Mouse (Mus musculus) embryo, embryonic 9.5 days (tissue): ENCODE data around the gene Prok1.

Source experiments
- DNase-seq: peaks from one replicate; pipeline ENCODE4 v3.0.0-alpha.2; 2017; ENCODE audit errors: extremely low spot score

Prok1 gene

GRCm38 (mm10) chr3:107239607-107240006 lies at the start of gene Prok1:
Gene Prok1 (minus strand): TSS chr3:107239707.
- DNase-seq: no peak

- DNase-seq: no peak
These were observed 47.8 kb upstream of the Prok1 start for GRCm38 (mm10) chr3:107287346-107287745.

GRCm38 (mm10) chr3:107286123-107286522 lies 46.6 kb upstream of the Prok1 start:
- no peak for DNase-seq

DNA sequence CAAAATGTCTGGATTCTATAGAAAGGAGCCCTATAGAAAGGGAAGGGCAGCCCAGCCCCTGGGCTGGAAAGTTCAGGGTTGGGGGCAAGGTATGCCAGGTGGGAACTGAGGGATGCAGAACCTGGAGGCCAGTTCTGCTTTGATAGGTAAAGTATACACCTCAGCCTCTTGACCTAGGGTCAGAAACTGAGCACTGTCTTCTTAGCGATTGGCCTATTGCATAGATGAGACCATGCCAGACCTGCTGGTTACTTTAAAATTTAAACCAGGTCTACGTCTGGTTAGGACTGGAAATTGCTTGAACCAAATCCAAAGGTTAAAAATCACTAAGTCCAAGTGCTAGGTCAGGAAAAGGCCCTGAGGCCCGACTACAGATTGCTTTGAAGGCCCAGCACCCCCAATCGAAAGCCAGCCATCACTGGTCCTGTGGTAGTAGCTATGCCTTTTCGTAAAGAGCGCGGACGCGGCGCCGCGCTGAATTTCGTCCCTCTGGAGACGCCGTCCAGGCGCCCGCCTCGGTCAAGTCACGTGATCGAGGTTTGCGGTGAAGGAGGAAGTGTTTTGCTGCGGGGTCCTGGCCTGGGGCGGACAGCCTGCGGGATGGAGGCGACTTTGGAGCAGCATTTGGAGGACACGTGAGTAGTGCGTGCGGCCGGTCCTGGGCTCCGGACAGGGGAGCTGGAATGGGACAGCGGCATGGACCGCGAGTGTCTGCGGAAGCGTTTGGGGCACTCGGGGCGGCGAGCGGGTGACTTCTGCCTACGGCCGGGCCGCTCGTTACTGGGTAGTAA lies 39.2 kb upstream of the Prok1 start, which contains the start of gene Lamtor5:
Lamtor5 (plus strand) TSS at position 380 of the 791 bp plus-strand sequence.
- DNase-seq: peak; percentile 92

GRCm38 (mm10) chr3:107276626-107277025 lies 37.1 kb upstream of the Prok1 start:
- DNase-seq: no peak

DNA sequence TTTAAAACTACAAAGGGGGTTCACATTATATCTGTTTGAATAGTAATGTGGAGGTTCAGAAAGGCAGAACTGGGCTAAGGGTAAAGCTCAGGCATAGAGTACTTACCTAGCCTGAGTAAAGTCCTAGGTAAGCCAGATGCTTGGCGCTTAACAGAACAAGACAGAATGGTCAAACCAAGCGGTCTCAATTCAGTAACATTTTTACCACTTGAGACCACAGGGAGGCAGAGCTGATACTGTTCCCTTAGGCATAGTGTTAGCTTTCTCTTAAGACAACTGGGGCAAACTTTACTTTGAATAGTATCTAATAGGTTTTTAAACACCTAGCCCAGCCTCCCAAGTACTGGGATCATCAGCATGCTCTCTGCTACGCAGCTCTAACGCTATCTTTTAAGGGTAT lies 36.5 kb upstream of the Prok1 start:
- no peak for DNase-seq

- no peak for DNase-seq
These were observed 35.8 kb upstream of the Prok1 start for GRCm38 (mm10) chr3:107275351-107275750.

GRCm38 (mm10) chr3:107273820-107274219 lies 34.3 kb upstream of the Prok1 start:
- peak; percentile 58 for DNase-seq

- no peak for DNase-seq
These were observed 32.9 kb upstream of the Prok1 start for GRCm38 (mm10) chr3:107272433-107272832.

- no peak for DNase-seq
These were observed 27.4 kb upstream of the Prok1 start for GRCm38 (mm10) chr3:107266814-107267345.

DNA sequence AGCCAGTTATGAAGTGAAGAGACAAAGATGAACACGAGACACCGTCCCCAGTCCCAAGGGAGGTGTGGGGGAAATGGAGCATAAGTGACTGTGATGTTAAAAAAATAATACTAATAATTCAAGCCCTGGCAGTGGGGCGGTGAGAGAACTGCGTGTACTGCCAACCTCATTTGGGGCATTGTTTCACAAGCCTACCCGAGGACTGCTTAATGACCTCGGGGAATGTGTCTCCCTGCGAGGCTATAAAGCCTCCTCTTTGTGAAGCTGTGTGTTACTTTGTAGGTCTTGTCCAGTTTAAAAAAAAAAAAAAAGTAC lies 22.3 kb upstream of the Prok1 start:
- DNase-seq: no peak

DNA sequence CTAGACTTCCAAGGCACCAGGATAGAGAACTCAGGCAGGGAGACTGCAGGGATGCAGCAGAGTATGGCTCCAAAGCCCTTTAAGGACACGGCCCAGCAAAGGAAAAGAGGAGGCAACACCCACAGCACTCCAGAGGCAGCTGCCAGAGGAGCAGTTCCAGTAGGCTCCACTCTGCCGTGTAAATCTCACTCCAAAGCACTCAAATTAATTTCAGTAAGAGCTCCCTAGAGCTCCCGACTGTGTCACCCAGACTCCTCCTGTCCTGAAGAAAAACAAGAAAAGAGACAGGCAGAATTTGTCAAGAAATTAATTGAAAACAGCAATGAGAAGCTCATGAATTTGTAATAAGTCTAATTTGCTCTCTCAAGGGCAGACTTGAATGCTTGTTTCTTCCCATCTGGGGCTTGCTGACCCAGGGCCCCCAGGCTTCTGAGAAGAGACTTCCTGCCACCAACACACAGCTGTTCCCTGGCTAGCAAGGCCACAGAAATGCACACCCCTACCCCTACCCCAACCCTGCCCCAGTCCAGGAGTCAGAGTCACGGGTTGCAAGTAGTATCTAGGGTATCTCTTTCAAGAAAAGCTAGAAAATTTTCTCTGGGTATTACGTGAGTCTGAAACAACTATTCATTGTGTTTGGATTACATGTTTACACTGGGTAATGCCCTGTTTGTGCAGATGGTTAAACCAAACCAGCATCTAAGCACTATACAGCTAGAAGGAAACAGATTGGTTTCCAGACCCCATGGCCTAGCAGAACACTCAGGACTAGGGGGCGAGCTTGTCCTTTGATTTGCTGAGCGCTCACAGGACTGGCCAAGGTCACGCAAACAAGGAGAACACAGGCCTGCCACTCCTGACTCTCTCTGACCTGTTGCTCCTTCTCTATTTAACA lies 21.7 kb upstream of the Prok1 start:
- peak; percentile 19 for DNase-seq

GRCm38 (mm10) chr3:107257924-107258323 lies 18.4 kb upstream of the Prok1 start:
- DNase-seq: no peak

GRCm38 (mm10) chr3:107256724-107257123 lies 17.2 kb upstream of the Prok1 start:
- DNase-seq: no peak

DNA sequence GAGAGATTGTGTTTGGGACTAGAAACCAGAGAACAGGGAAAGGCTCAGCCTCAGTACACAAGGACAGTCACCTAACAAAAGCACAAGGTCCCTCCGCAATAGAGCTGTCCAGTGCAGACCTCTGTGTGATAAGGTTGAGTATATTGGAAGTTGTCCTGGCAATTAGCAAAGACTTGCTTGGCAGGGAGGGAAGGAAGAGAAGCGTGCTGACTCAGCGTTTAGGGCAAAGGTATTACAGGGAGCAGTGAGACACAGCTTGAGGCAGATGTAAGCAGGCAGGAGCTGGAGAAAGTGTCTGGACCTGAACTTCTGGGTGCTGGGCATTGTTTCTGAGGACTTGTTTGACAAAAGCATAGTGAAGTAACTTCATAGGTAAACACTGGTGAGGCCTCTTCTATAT lies 16.5 kb upstream of the Prok1 start:
- DNase-seq: no peak

DNA sequence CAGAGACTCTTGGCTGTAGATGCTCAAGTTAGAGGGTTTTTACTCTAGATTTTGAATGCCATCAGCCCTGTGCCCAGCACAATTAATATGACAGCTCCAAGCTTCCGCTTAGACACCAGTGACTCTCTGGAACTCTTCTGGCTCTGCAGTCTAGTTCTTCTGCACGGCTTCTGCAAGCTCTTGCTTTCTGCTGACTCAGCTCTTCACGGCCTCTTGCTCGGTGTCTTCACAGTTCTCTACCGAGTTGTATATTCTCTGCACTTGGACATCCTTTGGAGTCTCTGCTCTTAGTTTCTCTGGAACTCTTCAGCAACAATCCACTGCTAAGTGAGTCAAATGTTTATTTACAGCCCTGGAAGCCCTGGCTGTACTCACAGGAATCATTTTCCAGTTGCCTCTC lies 14.4 kb upstream of the Prok1 start:
- DNase-seq: no peak

DNA sequence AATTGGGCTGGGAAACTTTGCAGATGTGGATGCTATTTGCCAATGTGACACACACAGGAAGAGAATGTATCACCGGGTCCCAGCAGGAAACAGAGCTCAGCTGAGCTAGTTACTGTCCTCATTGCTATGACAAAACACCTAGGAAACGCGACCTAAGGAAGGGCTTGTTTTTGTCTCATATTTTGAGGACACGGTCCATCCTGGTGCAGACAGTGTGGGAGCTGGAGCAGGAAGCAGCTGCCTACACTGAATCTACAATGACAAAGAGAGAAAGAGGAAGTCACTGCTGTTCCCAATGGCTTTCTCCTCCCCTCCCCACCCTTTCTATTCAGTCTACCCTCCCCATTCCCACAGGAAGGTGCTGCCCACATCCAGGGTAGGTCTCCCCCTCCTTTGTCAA lies 12.5 kb upstream of the Prok1 start:
- DNase-seq: no peak

DNA sequence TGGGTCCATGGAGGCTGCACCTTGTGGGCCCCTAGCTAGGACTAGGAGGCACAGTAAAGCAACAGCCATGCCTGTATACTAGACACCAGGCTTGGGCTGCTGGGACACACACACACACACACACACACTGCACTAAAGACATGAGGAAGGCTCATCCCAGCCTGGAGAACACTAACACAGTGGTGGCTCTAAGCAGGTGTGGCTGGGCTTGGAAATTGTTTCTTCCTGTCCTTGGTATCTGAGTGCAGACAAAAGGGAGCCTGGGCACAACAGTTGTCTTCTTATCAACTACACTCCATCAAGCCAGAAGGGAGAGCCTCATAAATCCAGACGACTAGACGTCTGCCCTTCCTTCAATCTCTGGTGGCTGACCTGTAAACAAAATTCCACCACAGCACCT lies 10.8 kb upstream of the Prok1 start:
- no peak for DNase-seq

DNA sequence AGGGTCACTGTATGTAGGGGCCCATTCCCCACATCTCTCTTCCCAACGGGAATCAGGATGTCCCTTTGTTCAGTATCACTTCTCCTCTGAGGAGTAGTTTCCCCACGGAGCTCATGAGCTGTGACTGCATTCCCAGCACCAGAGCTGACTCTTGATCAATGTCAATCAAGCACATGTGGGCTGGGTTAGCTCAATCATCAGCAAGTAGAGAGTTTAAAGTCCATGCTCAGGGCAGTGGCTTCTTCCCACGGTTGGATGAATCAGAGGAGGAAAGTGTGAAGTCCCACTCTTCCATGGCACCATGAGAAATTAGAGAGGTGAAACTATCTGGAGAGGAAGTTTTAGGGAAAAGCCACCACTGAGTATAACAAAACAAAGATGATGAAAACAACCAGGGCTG lies 9.5 kb upstream of the Prok1 start:
- DNase-seq: no peak

DNA sequence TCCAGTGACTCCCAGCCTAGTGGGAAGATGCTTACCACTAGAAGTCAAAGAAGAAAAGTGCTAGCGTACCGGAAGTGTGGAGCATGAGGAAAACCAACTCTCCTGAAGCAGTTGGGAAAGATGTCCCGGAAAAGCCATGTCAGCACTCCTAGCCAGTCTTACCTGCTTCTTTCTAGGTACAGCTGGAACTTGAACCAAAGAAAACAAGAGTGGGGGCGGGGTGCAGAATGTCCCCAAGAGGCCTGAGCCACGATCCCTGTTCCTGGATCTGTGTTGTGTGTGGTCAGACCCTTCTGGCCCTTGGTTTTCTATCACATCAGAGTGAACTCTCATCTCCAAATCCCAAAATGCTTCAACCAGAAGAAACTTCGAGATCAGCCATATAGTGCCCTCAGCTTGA lies 7.4 kb upstream of the Prok1 start:
- no peak for DNase-seq

DNA sequence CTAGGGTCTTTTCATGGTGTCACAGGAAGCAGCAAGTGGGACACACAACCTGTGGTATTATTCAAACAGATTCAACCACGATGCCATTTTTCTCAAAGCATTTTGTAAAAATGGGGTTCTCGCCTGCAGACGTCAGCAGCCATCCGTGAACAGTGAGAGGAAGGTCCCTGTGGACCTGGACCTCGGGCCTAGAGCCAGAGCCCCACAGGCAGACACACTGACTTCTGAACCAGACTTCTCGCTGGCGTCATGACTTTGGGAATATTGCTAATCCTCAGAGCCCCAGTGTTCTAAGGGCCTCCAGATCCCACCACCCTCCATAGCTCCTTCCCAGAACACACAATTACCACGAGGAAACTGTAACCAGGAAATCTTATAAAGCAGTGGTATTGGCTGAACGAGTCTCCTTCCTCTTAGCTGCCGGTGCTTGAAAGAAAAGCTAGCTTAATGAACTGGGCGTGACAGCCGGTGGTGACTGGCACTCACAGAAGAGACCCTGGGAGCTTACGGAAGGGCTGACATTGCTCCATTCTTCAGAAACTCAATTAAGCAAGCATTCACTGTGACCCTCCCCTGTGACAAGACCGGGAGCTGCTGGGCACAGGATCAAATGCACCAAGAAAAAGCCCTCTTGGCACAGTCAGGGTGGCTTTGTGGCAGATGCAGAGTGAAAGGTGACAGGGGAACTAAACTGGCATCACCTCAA lies 2.0 kb upstream of the Prok1 start:
- no peak for DNase-seq

GRCm38 (mm10) chr3:107238471-107238980 lies 981 bp downstream of the Prok1 start:
- DNase-seq: no peak
